Mouse (Mus musculus) E14TG2a.4 (cell line): Measurements from ENCODE around the gene Zdhhc22.

Experiments used
- CTCF ChIP-seq: conservative IDR thresholded peaks from 2 replicates; pipeline ENCODE4 v1.5.1; 2014; ENCODE audit warnings: low read length
- NANOG ChIP-seq: IDR thresholded peaks from 2 replicates; pipeline ENCODE4 v1.6.1; 2014; ENCODE audit warnings: borderline replicate concordance, low read length, mixed read lengths
- POU5F1 ChIP-seq: IDR thresholded peaks from 2 replicates; pipeline ENCODE4 v1.6.1; 2014; ENCODE audit warnings: low read length, borderline replicate concordance

GRCm38 (mm10) chr12:86946301-86946781, 43.9 kb downstream of the Zdhhc22 start:
- TF ChIP-seq CTCF = no peak
- no peak for TF ChIP-seq NANOG
- no peak for TF ChIP-seq POU5F1
